Mouse (Mus musculus): ENCODE results near the gene Lgr4.

Gene Lgr4

DNA sequence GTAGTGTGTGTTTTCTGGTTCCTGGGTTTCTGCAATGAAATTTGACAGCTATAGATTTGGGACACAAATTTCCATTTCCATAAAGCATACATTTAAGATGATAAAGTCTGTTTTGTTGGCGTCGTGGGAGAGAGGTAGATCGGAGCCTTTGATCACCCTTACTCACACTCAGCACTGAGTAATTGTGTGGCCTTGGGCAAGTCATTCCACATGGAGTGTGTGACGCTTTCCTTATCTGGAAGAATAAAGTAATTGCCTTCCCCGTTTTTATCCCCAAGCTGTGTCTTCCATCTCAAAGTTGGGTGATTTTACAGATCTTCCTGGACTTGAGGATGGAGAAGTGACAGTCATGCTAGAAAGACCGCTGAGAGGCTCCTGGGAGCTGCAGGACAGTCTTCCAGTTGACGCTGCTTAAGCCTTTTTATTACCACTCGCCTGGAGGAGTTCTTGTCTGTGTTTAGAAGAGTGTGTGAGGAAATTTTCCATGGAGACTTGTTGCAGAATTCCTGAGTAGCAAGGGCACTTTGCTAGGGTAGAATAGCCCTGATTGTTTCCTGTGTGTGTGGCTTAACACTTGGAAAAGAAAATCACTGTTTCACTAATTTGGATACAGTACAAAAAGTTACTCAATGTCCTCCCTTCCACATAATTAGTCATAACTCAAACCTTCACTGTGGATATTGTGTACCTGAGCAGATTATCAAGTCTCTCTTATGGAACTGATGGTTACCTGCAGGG is 4.0 kb downstream of the Lgr4 start:
- DNase-seq (ENCODE audit: low spot score), result no peak

DNA sequence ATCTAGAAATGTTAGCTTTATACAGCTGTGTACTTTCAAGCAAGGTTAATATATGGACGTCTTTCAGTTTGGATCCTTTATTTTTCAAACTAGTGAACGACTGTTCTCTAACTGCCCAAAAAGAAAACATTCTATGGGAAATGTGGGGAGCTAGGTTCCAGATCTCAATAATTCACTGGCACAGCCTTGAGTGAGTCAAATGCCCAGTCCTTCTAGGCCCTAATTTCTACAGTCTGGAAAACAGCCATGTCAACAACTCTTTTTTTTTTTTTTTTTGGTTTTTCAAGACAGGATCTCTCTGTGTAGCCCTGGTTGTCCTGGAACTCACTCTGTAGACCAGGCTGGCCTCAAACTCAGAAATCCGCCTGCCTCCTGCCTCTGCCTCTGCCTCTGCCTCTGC is 4.9 kb downstream of the Lgr4 start:
- DNase-seq (ENCODE audit: low spot score), result no peak

DNA sequence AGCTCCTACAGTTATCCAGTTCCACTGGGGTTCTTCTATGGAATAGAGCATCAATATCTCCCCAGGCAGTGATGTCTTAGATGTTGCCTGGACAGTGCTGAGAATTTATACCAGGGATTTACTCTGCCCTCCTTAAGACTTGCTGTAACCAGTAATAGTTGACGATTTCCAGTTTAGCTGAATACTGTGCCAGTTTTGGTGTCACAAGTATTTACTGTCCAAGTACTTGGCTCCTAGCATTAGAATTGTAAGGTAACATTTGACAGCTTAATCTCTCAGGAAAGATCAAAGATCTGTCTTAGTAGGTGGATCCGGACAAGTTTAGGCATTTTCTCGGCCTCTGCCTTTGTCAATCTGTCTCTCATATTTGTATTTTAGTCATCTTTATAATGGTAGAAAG is 5.6 kb downstream of the Lgr4 start:
- no peak for DNase-seq (ENCODE audit: low spot score)

DNA sequence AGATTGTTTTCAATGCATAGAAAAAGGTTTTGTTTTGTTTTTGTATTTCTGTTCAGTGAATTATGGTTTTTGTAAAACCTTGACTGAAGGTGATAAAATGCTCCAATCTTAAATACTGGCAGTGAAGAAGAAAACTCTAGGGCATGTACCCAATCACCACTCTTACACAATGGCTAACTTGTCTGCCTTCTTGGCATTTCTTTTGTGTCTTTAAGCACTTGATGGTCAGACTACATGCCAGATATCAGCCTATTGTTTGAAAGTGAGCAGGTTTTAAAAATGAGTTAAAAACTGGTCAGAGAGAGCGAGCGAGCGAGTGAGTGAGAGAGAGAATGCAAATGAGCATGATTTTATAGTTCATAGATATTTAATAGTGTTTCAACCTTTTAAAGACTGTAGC is 6.5 kb downstream of the Lgr4 start:
- no peak for DNase-seq (ENCODE audit: low spot score)

DNA sequence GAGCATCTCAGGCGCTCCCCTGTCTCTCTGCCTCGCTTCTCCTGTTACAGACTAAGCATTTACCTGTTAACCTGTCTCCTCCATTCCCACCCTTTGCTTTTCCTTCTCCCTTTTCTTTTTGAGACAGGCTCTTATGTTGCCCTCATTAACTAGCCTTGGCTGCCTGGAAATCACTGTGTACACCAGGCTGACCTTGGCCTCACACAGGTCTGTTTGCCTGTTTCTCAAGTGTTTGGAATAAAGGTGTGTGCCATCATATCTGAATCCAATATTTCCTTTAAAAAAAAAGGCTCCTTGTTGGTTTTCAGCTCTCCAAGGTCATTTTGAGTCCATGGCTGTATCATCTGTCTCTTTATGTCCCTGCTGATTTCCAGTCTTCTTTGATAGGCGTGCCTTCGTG is 9.5 kb downstream of the Lgr4 start:
- no peak for DNase-seq (ENCODE audit: low spot score)

DNA sequence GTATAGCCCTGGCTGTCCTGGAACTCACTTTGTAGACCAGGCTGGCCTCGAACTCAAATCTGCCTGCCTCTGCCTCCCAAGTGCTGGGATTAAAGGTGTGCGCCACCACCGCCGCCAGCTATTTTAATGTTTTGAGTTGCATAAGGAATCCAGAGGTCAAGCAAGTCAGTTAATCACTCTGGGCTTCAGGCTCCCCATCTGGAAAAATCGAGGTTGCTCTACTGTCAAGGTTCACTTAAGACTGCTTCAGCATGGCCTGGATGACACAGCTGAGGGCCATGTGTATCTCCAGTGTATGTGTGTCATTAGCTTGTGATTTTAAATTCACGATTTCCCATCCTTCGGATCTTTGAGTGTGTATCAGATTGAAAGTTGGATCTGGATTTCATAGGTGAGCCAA is 10.0 kb downstream of the Lgr4 start:
- DNase-seq (ENCODE audit: low spot score), result no peak

DNA sequence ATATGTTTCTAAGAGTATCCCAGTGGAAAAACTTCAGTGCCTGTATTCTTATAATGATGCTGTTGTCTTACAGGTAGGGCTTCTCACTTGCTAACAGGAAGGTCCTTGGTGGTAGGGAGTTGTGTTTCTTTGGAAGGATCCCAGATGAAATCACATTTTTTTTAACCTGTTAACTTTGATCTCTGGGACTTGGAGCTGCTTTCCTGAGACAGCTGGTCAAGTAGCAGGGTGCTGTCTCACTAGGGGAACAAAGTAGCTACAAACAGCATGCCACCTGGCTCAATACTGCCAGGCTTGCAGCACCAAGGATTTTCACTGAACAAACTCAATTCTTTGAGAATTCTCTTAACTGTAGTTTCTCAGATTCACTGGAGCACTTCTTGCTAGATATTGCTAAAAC is 10.4 kb downstream of the Lgr4 start:
- no peak for DNase-seq (ENCODE audit: low spot score)

DNA sequence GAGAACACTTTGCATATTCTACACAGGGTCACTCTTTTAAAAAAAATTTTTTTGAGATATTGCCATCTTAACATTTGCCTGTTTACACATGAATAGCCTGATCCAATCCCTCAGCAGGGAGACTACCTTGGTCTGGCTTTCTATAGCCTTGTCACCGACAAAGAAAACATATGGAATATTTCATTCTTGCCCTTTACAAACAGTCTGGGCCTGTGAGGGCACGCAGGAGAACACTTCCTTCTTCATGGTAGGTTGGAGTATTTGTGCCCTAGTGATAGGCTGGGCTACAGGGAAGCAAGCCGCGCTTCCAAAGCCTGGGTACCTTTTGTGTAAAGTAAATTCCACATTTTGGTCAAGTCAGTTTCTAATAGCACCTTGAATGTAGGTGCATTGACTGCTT is 11.3 kb downstream of the Lgr4 start:
- no peak for DNase-seq (ENCODE audit: low spot score)

DNA sequence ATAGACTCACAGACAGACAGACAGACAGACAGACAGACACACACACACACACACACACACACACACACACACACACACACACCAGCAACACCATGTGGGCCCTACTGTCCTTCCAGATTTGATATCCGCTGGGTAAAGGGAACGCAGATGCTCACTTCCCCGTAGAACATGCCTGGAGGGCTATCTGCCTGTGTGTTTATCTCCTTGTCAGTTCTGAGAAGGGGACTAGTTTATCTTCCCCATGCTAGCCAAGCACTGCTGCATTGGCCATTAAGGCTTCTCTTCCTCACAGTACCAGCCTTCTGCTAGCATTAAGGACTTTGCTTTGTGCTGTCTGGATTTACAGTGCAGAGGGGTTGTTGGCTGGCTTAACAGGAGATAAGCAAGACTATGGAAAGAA is 11.8 kb downstream of the Lgr4 start:
- DNase-seq (ENCODE audit: low spot score), result no peak

DNA sequence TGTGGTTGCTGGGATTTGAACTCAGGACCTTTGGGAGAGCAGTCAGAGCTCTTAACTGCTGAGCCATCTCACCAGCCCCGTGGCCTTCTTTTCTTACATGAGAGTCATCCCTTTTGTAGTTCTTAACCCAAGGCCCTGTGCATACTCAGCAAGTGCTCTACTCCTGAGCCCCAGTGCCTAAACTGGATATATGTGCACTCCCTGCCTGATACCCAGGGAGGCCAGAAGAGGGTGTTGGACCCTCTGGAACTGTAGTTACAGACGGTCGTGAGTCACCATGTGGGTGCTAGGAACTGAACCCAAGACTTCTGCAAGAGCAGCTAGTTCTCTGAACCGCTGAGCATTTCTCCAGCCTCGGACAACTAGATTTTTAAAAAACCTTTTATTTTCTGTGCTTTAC is 12.9 kb downstream of the Lgr4 start:
- DNase-seq (ENCODE audit: low spot score), result no peak

DNA sequence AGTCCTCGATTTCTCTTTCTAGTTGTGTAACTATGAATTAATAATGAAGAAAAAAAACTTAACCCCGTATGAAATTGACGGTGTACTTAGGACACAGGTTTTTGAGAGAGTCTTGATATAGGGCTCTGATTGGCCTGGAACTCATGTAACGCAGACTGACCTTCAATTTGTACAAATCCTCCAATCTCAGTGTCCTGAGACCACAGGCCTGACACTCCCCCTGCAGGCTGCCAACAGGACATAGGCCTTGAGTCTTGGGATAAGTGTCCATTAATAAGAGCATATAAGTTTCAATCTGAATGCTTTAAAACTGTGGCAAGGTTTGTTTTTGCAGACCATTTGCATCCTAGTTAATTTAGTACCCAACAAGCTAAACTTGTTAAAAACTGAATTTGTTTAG is 13.3 kb downstream of the Lgr4 start:
- no peak for DNase-seq (ENCODE audit: low spot score)

DNA sequence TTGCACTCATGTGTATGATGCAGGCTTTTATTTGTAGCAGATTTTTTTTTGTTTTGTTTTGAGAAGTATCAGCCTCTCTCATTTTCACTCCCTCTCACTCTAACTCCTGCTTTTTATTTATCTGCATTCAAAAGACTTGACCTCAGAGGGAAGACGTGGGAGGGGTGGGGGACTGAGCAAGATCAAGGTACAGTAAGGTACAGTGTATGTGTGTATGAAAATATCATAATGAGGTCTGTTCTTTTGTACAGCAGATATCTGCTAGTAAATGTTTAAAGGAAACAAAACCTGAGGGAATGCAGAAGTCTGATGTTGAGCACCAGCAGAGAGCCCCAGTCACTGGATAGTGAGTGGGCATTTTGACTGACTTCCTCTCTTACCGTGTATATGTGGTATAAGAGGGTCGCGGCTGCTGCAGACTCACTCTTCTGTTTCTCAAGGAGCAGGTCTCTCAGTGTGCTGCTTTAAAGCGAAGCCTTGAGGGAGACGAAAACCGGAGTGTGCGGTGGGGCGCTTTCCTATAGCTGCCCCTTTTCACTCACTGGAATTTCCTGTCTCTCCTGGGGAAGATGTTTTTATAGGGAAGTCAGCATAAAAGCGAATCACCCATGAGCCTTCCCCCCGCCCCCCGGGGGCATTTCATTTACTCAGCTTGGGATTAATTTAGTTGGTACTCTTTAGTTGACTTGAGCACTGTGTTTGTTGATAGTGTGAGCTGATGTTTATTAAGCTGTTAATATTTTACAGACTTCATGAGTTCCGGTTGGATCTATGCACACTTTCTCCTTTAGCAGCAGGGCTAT is 14.7 kb downstream of the Lgr4 start:
- no peak for DNase-seq (ENCODE audit: low spot score)

DNA sequence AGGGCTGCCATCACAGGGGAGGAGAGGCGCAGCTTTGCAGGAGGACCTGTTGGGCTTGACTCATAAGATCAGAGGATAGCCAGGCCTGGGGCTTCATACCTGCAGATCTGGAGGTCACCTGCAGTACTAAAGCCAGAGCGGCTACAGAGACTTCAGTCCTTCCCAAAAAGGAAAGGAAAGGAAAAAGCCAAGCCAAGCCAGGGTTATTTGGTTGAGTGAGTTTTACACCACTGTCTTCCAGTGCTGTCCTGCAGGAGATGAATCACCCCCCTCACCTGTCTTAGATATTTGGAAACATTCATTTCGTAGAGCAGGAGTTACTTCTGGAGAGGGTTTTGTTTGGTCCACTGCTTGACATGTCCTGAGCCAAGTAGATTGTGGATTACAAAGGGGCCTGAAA is 15.7 kb downstream of the Lgr4 start:
- no peak for DNase-seq (ENCODE audit: low spot score)

DNA sequence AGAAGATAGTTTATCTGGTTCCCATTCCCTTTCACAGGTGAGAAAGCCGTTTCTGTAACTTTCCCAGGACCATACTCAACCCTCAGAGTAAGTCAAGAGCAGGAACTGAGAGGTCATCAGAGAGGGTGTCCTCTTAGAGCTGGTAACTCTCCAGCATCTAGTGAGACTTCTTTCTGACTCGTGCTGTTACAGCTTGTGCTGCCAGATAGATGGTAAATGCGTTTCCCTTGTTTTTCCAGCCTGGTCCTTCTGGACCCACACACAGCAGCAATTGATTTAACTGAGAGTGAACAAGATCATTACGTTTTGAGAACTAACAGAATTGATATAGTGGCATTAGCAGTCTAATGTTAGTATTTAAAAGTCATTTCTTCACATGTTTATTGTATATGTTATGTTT is 16.6 kb downstream of the Lgr4 start:
- no peak for DNase-seq (ENCODE audit: low spot score)

DNA sequence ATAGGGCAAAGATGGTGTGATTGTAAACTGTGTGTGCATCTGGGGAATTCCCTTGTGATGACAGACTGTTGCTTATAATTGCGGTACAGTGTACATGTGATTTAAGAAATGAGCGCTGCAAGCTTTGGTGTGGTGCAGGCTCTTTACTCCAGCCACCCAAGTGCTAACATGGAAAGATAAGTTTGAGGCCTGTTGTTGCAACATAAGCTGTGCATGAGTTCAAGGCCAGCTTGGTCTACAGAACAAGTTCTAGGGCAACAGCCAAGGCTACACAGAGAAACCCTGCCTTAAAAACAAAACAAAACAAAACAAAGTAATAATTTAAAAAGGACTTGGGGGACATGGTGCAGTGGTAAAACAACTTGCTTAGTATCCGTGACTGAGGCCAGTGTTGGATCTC is 17.7 kb downstream of the Lgr4 start:
- no peak for DNase-seq (ENCODE audit: low spot score)

DNA sequence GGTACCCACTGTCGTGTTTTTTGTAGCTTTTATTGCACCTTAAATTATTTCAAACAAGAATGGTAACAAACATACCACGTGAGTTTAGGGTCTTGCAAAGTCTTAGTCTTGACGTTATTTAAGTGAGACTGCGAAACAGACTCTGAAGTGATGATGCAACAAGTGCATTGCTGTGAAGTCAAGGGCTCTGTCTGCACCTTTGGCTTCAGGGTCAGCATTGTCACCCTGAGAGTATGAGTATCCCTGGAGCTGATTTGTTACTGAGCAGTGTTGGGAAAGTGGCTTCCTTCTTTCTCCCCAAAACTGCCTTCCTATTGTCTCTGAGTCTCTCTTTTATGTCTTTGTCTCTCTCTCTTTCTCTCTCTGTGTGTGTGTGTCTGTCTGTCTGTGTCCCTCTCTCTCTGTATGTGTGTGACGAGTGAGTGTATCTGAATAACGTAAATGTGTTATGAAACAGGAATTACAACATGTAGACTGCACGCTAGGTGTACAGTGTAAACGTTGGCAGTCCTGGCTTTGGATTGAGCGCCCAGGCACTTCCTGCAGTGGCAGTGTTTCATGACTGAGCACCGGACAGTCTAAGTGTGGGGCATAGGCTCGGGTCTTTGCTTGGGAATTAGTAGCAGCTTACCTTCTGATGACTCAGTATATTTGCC is 18.4 kb downstream of the Lgr4 start:
- DNase-seq (ENCODE audit: low spot score), result no peak

DNA sequence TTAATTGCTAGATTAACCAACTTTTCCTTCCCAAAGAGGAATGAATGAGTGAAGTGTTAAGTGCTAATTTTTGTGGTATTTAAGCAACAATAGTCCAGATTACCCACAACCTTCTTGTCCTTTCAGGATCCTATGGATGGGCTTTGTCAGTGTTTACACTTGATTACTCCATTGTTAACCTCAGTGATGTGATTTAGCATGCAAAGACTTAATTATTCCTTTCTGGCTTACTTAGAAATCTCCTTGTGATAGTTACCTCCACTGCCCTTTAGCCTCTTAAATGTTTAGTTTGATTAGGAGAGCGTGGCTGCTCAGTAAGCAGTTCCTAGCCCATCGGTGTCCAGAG is 18.9 kb downstream of the Lgr4 start:
- DNase-seq (ENCODE audit: low spot score), result no peak

DNA sequence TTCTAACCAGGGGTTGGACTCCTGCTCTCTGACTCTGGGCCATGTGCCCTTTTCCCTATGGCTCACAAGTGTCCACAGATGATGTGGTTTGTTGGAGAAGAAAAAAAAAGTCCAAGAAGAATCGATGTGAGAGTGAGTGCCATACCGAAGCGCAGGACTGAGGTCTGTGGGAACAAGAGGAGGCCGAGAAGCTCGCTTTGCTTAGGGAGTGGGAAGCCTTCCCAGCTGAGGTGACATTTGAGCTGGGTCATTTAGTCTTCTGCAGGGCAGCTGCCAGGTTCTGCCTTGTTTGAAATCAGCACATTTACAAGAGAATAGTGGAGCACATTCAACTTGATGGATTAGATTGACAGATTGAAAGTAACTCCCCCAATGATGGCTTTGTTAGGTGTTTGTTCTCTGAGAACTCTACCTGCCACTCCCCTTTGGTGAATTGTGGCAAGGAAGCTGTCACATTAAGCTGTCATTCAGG is 24.6 kb downstream of the Lgr4 start:
- DNase-seq (ENCODE audit: low spot score), result no peak

DNA sequence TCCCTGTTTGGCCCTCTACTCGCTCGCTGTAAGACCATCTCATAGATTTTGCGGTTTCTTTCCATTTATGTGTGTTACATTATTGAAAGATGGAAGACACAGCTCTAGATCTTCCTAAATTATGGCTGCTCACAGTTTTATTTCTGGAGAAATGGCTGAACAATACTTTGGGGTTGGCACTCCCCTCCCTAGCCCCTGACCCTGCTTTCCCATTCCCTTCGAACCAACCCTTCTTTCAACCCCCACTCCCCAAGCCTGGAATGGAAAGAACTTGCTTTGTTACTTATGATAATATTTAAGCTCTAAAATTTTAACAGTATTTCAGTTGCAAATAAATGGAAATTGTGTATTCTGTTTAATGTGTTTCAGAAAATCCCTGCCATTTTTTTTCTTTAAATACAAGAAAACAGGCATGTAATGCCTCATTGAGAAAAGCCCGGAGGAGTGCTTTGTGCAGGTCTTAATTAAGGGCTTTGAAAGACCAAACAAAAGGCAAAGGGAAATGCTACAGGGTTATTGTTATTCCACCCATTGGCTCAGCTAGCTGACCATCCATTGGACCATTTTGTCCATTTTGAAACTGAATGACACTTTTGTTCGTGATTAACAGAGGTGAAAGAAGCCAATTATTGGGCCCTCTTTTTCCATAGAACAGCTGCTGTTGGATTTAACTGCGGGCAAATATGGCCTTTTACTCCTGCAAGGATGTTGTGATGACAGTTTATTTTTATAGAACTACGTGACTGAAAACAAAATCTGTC is 25.5 kb downstream of the Lgr4 start:
- DNase-seq (ENCODE audit: low spot score), result no peak

DNA sequence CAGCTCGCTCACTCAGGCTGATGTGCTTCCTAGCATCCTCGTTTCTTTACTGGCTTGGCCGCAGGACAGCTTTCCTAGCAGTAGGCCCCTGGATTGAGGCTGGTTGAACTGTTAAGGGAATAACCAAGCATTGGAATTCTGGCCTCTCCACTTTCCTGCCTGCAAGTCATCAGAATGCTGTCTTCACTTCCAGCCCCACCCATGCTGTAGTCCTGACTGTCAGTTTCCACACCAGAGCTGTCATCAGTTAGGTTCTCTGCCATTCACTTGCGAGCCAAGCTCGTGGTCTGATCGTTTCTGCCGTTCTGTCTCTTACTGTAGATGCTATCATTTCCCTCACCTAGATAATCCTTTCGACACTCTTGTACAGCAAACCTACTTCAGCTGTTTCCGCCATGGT is 27.5 kb downstream of the Lgr4 start:
- DNase-seq (ENCODE audit: low spot score), result no peak

DNA sequence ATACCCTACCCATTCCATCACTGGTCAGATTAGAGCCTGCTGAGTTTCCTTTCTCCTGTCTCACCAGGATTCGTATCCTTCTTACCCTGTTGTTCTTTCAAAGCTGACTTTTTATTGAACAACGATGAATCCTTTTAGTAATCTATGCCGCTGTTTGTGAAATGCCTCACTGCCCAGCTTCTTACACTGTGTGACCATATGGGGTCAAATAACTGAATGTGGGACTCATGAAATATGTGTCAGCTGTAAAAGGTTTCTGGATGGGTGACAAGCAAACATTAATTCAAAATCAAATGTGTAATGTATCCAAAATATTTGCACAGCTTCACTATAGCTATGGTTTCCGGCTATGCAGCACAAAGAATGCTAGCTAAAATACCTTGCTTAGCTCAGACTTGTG is 28.1 kb downstream of the Lgr4 start:
- no peak for DNase-seq (ENCODE audit: low spot score)

DNA sequence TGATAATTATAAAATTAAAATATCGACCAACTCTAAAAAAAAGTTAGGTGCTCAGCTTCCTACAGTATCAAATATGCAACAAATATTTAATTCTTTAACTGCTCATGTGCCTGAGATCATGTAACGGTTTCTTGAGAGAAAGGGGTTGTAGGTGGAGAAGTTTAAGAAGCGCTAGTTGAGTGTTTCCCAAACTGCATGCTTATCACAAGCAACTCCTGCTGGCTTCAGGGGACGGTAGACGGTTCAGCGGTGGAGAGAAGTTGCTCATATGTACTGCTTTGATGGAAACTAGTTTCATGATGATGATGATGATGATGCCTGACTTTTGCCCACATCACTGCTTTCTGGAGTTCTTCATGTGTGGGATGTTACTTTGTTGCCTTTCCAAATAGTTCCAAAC is 29.0 kb downstream of the Lgr4 start:
- DNase-seq (ENCODE audit: low spot score), result no peak

DNA sequence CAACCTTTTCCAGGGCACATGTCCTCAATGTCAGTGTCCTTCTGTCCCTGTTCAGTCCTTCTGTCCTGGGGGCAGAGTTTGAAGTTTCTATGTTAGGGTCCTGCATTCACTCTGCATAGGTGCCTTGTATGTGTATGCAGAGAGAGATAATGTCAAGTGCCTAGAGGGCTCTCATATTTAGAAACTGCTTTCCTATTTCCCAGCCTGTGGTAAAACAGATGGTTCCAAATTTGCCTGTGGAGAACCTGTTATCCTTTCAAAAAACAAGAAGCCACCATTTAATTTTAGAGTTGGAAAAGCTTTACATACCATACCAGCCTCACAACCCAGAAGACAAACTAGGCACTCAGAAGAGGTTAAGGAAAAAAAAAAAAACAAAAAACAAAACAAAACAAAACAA is 32.1 kb downstream of the Lgr4 start:
- DNase-seq (ENCODE audit: low spot score), result no peak
